Mouse (Mus musculus) adrenal gland, adult (tissue): Measurements from ENCODE around the gene Elf1.

Experiments used
- DNase-seq, 2 experiments: peaks; one replicate each; pipeline ENCODE4 v3.0.0; 2022 to 2023; ENCODE audit warnings: low spot score in 1 of 2; ENCODE audit not compliant: inconsistent age in 2 of 2

Elf1 gene

DNA sequence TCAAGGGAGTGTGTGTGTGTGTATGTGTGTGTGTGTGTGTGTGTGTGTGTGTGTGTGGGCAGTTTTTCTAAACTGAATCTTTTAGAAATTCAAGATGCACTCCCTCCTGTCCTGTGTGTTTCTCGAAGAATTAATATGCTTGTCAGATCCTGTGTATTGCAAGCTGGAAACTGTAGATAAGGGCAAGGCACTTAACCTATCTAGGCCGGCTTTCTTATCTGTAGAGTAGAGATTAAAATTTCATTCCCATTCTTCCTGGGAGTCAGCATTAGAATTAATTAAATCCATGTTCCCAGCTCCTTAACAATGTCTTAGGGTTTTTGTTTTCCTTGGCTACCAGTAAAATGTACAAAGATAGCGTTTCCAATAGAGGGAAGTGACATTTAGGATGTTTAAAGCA is 140.1 kb downstream of the Elf1 start:
- DNase-seq, result no peak
